Mouse (Mus musculus) telencephalon, adult 2 months (tissue): ENCODE measurements around the gene Dnaja2.

Experiments used
- DNase-seq: peaks from one replicate; pipeline ENCODE4 v3.0.0-alpha.2; 2011; ENCODE audit warnings: low read depth, low spot score

Dnaja2 gene

DNA sequence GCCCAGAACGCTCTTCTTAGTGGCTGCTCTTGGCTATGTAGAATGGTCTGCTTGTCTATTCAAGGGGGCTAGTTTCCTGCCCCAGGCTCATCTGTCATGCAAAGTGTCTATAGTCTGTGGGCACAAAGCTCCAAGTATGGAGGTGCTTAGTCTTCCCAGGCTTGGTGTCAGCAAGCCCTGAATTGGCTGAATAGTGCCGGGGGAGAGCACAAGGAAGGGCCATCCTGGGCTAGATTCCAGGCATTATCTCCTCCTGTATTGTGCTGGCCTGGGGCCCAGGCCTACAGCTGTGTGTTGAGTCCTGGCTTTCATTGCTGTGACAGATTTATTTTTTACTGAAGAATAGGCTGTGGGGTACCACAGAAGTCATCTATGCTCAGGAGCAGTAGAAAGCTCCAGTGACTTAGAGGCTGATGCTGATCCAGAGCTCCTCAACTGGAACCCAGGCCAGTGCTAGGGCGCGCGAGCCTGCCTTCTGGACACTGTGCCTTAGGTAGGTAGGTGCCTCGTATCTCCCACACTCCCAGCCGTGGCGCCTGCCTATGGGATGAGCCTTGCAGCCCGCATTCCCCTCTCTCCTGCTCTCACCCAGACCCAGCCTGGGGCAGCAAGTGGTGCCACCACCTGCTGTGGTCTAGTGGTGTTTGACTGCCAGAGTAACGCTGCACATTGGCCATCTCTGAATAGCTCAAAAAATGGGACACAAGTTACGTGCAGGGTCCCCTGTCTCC, 54.0 kb downstream of the Dnaja2 start:
- no peak for DNase-seq

DNA sequence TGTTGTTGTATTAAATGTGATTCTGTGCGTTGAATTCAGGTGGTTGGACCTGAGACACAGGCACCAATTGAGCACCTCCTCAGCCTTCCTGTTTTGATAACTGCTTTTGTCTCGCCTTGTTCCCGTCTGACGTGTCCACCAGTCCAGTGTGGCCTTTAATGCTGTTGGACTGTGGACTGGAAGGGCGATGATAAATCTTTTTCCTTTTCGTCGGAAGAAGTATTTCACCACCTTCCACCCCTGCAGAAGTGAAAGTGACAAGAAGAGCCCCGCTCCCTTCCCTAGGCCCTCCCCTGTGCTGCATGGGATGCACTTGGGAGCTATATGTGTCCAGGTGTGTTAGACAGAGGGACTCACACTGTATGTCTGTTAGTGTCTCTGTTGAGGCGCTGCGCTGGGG, 54.7 kb downstream of the Dnaja2 start:
- DNase-seq, result no peak

DNA sequence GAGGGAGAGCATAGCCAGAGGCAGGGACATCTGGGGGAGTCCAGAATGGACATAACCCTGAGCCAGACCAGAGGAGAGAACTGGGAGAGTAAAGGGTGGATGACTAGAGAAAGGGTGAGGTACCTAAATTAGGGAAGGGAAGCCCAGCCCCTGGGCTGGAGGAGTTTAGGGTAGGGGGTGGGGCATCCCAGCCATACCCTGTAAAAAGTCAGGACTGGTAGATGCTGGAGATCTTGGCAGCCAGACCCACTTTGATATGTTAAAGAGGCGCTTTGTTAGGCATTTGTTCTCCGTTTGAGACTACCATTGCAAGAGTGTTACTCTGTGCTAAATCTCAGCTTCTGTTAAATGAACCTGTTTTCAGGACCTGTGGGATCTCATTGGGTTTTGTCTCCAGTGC, 56.6 kb downstream of the Dnaja2 start:
- no peak for DNase-seq

DNA sequence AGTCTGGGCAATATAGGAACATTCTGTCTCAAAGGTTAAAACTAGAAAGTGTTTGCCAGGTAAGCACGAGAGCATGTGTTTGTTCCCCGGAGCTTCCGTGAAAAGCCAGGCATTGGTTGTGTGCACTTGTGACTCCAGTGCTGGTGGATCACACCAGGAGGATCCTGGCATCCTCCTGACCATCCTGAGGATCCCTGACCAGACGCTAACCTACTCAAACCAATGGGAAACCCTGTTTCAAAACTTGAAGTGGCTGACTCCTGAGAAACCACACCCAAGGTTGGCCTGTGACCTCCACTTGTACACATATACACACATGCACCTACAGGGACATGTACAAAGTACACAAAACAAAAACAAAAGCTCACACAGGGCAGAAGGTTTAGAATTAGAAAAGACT, 58.4 kb downstream of the Dnaja2 start:
- no peak for DNase-seq

DNA sequence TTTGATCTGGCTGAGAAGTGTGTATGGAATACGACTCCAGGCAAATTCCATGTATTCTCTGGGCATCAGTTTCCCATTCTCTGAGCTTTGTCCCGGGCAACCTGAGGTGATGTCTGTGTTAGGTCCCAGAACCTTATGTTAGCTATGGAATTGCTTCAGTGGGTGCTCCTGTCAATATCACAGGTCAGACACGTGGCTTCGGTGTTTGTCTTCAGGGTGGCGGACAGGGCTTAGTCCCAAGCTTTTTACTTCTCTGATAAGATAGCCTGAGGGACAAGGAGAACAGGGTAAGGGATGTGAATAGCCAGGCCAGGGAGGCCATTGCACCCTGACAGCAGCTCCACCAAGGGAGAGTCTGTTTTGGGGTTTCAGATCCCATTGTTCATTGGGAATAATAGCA, 59.0 kb downstream of the Dnaja2 start:
- no peak for DNase-seq

DNA sequence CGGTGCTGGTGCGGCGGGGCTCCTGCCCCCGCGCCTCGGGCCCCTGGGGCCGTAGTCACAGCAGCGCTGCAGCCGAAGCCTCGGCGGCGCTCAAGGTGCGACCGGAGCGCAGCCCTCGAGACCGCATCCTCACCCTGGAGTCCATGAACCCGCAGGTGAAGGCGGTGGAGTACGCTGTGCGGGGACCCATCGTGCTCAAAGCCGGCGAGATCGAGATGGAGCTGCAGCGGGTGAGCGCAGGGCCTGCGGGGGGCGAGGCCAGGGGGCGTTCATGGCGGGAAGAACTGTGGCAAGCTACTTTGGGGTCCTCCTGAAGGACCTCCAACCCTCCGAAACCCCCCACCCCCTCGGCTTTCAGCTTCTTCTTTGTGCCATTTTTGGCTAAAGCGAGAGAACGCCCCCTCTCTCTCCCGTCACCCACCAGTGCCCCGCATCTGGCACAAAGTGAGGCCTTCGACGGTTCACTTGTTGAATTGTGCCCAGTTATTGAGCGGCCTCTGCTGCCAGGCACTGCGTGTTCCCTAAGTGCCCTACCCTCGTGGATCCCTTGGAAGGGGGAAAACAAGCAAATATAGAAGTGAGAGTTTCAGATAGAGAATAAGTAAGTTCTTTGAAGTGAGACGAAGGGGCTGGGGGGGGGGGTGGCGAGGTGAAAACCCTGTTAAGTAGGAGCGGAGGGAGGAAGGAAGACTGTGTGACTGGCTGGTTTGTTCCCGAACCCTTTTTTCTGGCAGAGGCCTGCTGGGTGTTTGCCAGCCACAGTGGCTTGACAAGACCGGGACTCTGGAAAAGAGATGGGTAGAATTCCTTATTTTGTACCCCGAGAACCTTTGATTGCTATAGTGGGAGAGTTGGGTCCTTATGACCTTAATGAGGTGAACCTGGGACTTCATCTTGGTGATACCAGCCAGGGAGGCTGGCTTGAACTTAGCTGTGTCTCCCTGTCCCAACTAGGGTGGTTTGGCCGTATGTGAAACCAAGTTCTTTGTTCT, 61.9 kb downstream of the Dnaja2 start:
- no peak for DNase-seq

DNA sequence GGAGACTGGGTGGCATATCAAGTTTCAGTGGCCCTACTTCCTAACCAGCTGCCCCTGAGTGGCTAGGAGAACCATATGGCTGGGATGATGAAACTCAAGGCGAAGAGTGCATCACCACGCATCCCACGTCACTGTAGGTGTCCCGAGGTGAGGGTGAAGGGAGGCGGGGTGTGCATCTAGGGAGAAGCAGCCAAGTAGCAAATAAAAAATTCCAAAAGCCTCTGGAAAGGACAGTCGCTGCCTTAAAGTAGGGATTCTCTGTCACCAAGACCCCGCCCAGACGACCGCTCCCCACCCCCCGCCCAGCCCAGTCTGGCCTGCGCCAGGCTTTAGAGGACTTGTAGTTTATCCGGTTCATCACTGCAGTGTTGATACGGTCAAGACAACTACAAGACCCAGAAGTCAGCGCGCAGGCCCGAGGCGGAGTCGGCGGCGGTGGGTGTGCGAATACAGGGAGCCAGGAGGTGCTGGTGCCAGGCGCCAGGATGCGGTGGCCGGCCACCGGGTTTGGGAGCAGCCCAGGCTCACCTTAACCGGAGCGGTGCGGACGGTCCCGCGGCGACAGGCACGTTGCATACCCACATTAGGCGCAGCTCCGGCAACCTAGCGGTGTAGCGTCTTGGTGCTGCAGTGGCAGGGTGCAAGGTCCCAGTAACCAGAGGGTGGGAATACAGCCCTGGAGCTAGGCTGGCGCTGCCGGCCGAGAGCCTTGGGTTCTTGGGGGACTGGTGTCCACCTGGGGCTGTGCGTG, 62.8 kb downstream of the Dnaja2 start, which contains the start of gene Gpt2:
Gene Gpt2, plus strand, starts transcription at position 452 of the 751 bp plus-strand sequence.
- peak; percentile 96 for DNase-seq

DNA sequence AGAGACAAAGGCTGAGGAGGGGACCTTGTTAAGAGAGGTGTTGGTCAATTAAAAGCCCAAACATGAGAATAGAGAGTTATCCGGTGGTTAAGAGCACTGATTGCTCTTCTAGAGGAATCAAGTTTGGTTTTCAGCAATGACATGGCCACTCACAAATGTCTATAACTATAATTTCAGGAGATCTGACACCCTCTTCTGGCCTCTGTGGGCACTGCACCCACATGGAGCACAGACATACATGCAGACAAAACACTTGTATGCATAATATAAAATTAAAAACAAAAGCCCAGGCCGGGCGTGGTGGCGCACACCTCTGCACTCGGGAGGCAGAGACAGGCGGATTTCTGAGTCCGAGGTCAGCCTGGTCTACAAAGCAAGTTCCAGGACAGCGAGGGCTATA, 65.6 kb downstream of the Dnaja2 start:
- DNase-seq, result no peak

DNA sequence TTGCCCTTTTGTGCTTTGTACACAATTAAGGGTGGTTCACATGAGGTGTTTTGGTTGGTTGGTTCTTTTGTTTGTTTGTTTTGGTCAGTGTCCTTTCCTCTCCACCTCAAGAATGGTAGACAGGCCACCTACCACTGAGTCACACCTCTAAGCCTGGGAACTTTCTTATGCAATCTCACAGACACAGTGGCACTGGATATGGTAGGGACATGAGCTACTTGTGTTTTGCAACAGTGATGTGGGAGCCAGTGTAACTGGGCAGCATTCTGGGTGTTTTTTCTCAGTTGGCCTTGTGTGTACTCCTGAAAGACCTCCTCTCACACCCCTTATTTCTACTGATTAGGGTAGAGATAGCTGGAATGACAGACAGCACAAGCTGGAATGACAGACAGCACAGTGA, 66.5 kb downstream of the Dnaja2 start:
- DNase-seq, result no peak

DNA sequence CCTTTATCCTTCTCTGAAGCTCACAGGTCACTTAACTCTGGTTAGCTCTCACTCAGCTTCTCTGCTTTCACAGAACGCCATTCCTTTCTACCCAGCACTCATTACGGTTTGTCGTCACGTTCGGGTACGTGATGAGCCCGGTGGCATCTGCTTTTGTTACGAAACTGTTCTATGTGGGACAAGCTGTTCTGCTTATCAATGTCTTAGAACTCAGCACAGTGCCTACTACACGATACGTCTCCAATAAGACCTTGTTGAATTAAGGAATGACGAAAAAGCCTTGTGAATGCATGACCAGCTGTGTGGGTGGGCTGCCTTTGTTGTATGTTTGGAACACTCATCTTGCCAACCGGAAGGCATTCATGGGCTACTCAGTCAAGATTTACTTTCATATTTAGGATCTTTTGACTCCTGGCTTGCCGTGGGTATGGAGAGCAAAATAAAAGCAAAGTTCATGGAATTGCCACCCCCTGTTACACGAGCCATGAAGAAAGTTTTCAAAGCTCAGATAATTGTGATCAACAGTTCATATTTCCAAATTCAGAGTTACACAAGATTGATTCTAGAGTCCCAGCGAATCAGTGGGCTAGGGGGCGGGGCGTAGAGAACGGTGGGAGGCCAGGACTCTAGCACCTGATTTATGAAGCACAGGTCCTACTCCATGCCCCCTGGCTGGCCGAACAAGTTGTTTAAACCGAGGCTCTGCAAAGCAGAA, 67.1 kb downstream of the Dnaja2 start:
- no peak for DNase-seq
